14 mouse cellular contexts compared by ENCODE assay signal in genomic region chr4:138739136-138739851, GRCm38 (mm10). TPM values are rescaled to one million over a fixed set of nuclear protein-coding genes. Genes with fewer than 3 reads are reported as not detected.
DNase-seq lines count a peak whose midpoint lies in the region; ATAC-seq and TF ChIP-seq lines count a peak whose summit lies in the region.
"Had no signal": no experiment of that assay in that cellular context is flagged by ENCODE, and none has a peak within 500 bp of the region (broad histone marks: within the 10 kb centered on the region; RNA-seq: fewer than 3 reads in every experiment).

No protein-coding gene starts in this region.

- H3K9ac ChIP-seq in hindbrain, embryonic 11.5 days (ENCODE audit: low read depth, low read length): no peak overlapping the region
- H3K9ac ChIP-seq in hindbrain, embryonic 16.5 days (ENCODE audit: low read depth, low read length): no peak overlapping the region
- no peak overlapping the region for H3K9ac ChIP-seq in midbrain, embryonic 16.5 days (ENCODE audit: low read depth, low read length)
- H3K9ac ChIP-seq in midbrain, postnatal 0 days (replicated peaks; ENCODE audit: low read length, poor library complexity, severe bottlenecking): no peak overlapping the region
- H3K9ac ChIP-seq in intestine, embryonic 15.5 days: no peak overlapping the region
- H3K9ac ChIP-seq: limb, embryonic 13.5 days had no signal

- no peaks in the 10 kb centered on the region for H3K4me1 ChIP-seq in hindbrain, embryonic 11.5 days (replicated peaks; ENCODE audit: control insufficient read depth, insufficient read depth, low read length)
- peaks cover 4% of the 10 kb centered on the region for H3K4me1 ChIP-seq in hindbrain, embryonic 16.5 days (ENCODE audit: control insufficient read depth, insufficient read depth, low read depth, low read length)
- peaks cover 49% of the 10 kb centered on the region for H3K4me1 ChIP-seq in midbrain, embryonic 10.5 days
- H3K4me1 ChIP-seq in midbrain, embryonic 16.5 days (ENCODE audit: control insufficient read depth, insufficient read depth, low read length): peaks cover 9% of the 10 kb centered on the region
- peaks cover 7% of the 10 kb centered on the region; the same call in 1 of the 2 replicates for H3K4me1 ChIP-seq in midbrain, postnatal 0 days (ENCODE audit: insufficient read depth, low read length)
- peaks cover 10% of the 10 kb centered on the region; the same call in 1 of the 2 replicates for H3K4me1 ChIP-seq in intestine, embryonic 15.5 days (replicated peaks)

- 19% methylated on average over 7 of the region's 7 CpGs for WGBS in hindbrain, embryonic 11.5 days
- WGBS in hindbrain, embryonic 16.5 days: 19% methylated on average over 7 of the region's 7 CpGs
- 13% methylated on average over 7 of the region's 7 CpGs for WGBS in midbrain, embryonic 10.5 days
- WGBS in midbrain, embryonic 16.5 days: 11% methylated on average over 7 of the region's 7 CpGs
- WGBS in midbrain, postnatal 0 days: 12% methylated on average over 7 of the region's 7 CpGs
- WGBS in intestine, embryonic 15.5 days: 25% methylated on average over 7 of the region's 7 CpGs

- peak; percentile 38 for DNase-seq in hindbrain, embryonic 11.5 days (ENCODE audit: low spot score)
- DNase-seq in midbrain, embryonic 10.5 days (ENCODE audit: low spot score): peak; percentile 41
- DNase-seq in embryo, embryonic 11 days: peak; percentile 52
- peak; percentile 36 for DNase-seq in midbrain, postnatal 0 days (ENCODE audit: low spot score)
- no peak for DNase-seq in spleen, postnatal 4 days (ENCODE audit: low spot score in 2 of 2)
- DNase-seq: kidney, adult 11 months; thymus, postnatal 25 days had no signal

- TF ChIP-seq CTCF in midbrain, postnatal 0 days (IDR thresholded peaks at IDR 0.05): no peak

- H3K36me3 ChIP-seq in hindbrain, embryonic 11.5 days (ENCODE audit: control insufficient read depth, insufficient read depth, low read length): no peaks in the 10 kb centered on the region
- no peaks in the 10 kb centered on the region for H3K36me3 ChIP-seq in hindbrain, embryonic 16.5 days (ENCODE audit: control insufficient read depth, insufficient read depth, low read length)
- no peaks in the 10 kb centered on the region for H3K36me3 ChIP-seq in midbrain, embryonic 10.5 days
- no peaks in the 10 kb centered on the region for H3K36me3 ChIP-seq in midbrain, embryonic 16.5 days (ENCODE audit: control insufficient read depth, insufficient read depth, low read length)
- H3K36me3 ChIP-seq in midbrain, postnatal 0 days (ENCODE audit: insufficient read depth, low read length): no peaks in the 10 kb centered on the region
- no peaks in the 10 kb centered on the region for H3K36me3 ChIP-seq in intestine, embryonic 15.5 days
- H3K36me3 ChIP-seq: limb, embryonic 13.5 days had no signal

- H3K27ac ChIP-seq in hindbrain, embryonic 11.5 days (ENCODE audit: low read depth, low read length): no peak overlapping the region
- no peak overlapping the region for H3K27ac ChIP-seq in hindbrain, embryonic 16.5 days (ENCODE audit: low read depth, low read length)
- peak overlapping the region; percentile 71 for H3K27ac ChIP-seq in midbrain, embryonic 10.5 days (replicated peaks)
- no peak overlapping the region for H3K27ac ChIP-seq in midbrain, embryonic 16.5 days (ENCODE audit: low read length)
- H3K27ac ChIP-seq in midbrain, postnatal 0 days (ENCODE audit: low read depth, low read length): no peak overlapping the region
- no peak overlapping the region for H3K27ac ChIP-seq in intestine, embryonic 15.5 days
- H3K27ac ChIP-seq: limb, embryonic 13.5 days; macrophage had no signal

- no peaks in the 10 kb centered on the region for H3K27me3 ChIP-seq in hindbrain, embryonic 11.5 days (ENCODE audit: control insufficient read depth, insufficient read depth, low read length)
- H3K27me3 ChIP-seq in hindbrain, embryonic 16.5 days (replicated peaks; ENCODE audit: control insufficient read depth, insufficient read depth, low read length): no peaks in the 10 kb centered on the region
- no peaks in the 10 kb centered on the region for H3K27me3 ChIP-seq in midbrain, embryonic 10.5 days (ENCODE audit: low read depth, poor library complexity, severe bottlenecking)
- no peaks in the 10 kb centered on the region for H3K27me3 ChIP-seq in midbrain, embryonic 16.5 days (ENCODE audit: control insufficient read depth, insufficient read depth, low read depth, low read length)
- H3K27me3 ChIP-seq in midbrain, postnatal 0 days (ENCODE audit: insufficient read depth, low read length): no peaks in the 10 kb centered on the region
- no peaks in the 10 kb centered on the region for H3K27me3 ChIP-seq in intestine, embryonic 15.5 days (replicated peaks)
- H3K27me3 ChIP-seq: limb, embryonic 13.5 days had no signal

- H3K9me3 ChIP-seq in hindbrain, embryonic 11.5 days (ENCODE audit: control insufficient read depth, low read length): no peaks in the 10 kb centered on the region
- H3K9me3 ChIP-seq in hindbrain, embryonic 16.5 days (ENCODE audit: control insufficient read depth, low read length): no peaks in the 10 kb centered on the region
- H3K9me3 ChIP-seq in midbrain, embryonic 10.5 days (replicated peaks): no peaks in the 10 kb centered on the region
- no peaks in the 10 kb centered on the region for H3K9me3 ChIP-seq in midbrain, embryonic 16.5 days (replicated peaks; ENCODE audit: control insufficient read depth, low read length, poor library complexity, severe bottlenecking)
- H3K9me3 ChIP-seq in midbrain, postnatal 0 days (ENCODE audit: low read length): no peaks in the 10 kb centered on the region
- H3K9me3 ChIP-seq in intestine, embryonic 15.5 days: no peaks in the 10 kb centered on the region
- H3K9me3 ChIP-seq: limb, embryonic 13.5 days had no signal

- H3K4me3 ChIP-seq in hindbrain, embryonic 11.5 days (ENCODE audit: low read depth, low read length): no peak overlapping the region
- H3K4me3 ChIP-seq in hindbrain, embryonic 16.5 days (ENCODE audit: low read length): no peak overlapping the region
- H3K4me3 ChIP-seq in midbrain, embryonic 10.5 days: no peak overlapping the region
- H3K4me3 ChIP-seq in midbrain, embryonic 16.5 days (ENCODE audit: low read depth, low read length): no peak overlapping the region
- no peak overlapping the region for H3K4me3 ChIP-seq in midbrain, postnatal 0 days (ENCODE audit: low read depth, low read length)
- no peak overlapping the region for H3K4me3 ChIP-seq in intestine, embryonic 15.5 days (replicated peaks)
- H3K4me3 ChIP-seq: limb, embryonic 13.5 days had no signal

- no peak overlapping the region for H3K4me2 ChIP-seq in hindbrain, embryonic 11.5 days (replicated peaks; ENCODE audit: low read depth, low read length)
- H3K4me2 ChIP-seq in hindbrain, embryonic 16.5 days (ENCODE audit: low read length): no peak overlapping the region
- H3K4me2 ChIP-seq in midbrain, embryonic 16.5 days (ENCODE audit: low read length): no peak overlapping the region
- no peak overlapping the region for H3K4me2 ChIP-seq in midbrain, postnatal 0 days (ENCODE audit: low read depth, low read length, poor library complexity, severe bottlenecking)
- H3K4me2 ChIP-seq in intestine, embryonic 15.5 days (replicated peaks): no peak overlapping the region
- H3K4me2 ChIP-seq: limb, embryonic 13.5 days had no signal

- ATAC-seq in hindbrain, embryonic 11.5 days (ENCODE audit: low FRiP score): no peak
- no peak for ATAC-seq in hindbrain, embryonic 16.5 days
- ATAC-seq in midbrain, embryonic 16.5 days: no peak
- peak; percentile 10; the same call in 1 of the 2 replicates for ATAC-seq in midbrain, postnatal 0 days (ENCODE audit: low FRiP score)
- no peak for ATAC-seq in intestine, embryonic 15.5 days

RNA-seq across cellular contexts. Expression of gene Ubxn10, which starts 2.3 kb away (rescaled TPM):
- 2.8 and 4.3 TPM in 2 replicates for polyA plus RNA-seq in hindbrain, embryonic 11.5 days (2014; fragmentation: Nextera tagmentation; extraction: Ambion mirVana)
- 4.5 and 5.2 TPM in 2 replicates for polyA plus RNA-seq in hindbrain, embryonic 16.5 days (2015; fragmentation: Nextera tagmentation; extraction: Ambion mirVana)
- 1.8 and 2.1 TPM in 2 replicates for polyA plus RNA-seq in midbrain, embryonic 10.5 days (2016; fragmentation: Nextera tagmentation; extraction: Ambion mirVana)
- 4.7 and 5.4 TPM in 2 replicates for polyA plus RNA-seq in midbrain, embryonic 16.5 days (2015; fragmentation: Nextera tagmentation; extraction: Ambion mirVana)
- total RNA-seq in midbrain, postnatal 0 days (2014; rRNA removed): 5.4 and 9.6 TPM in 2 replicates
- polyA plus RNA-seq in midbrain, postnatal 0 days (2015; fragmentation: Nextera tagmentation; extraction: Ambion mirVana): 3.5 and 4.3 TPM in 2 replicates
- 1.3 and 1.7 TPM in 2 replicates for polyA plus RNA-seq in intestine, embryonic 15.5 days (2015; fragmentation: Nextera tagmentation; extraction: Ambion mirVana)
- total RNA-seq: neutrophil, adult 5-6 weeks had no signal
- polyA plus RNA-seq: macrophage had no signal

RNA-seq across cellular contexts. Expression of gene Pla2g2c, which starts 14.7 kb away (rescaled TPM):
- polyA plus RNA-seq in hindbrain, embryonic 11.5 days (2014; fragmentation: Nextera tagmentation; extraction: Ambion mirVana): 0.48 and 0.68 TPM in 2 replicates
- 0.35 and 0.36 TPM in 2 replicates for polyA plus RNA-seq in hindbrain, embryonic 16.5 days (2015; fragmentation: Nextera tagmentation; extraction: Ambion mirVana)
- polyA plus RNA-seq in midbrain, embryonic 10.5 days (2016; fragmentation: Nextera tagmentation; extraction: Ambion mirVana): 0.62 and 0.70 TPM in 2 replicates
- polyA plus RNA-seq in midbrain, embryonic 16.5 days (2015; fragmentation: Nextera tagmentation; extraction: Ambion mirVana): 0.25 and 0.30 TPM in 2 replicates
- 0.44 TPM in 1 of 2 replicates, not detected in the other for total RNA-seq in midbrain, postnatal 0 days (2014; rRNA removed)
- 0.54 and 0.57 TPM in 2 replicates for polyA plus RNA-seq in midbrain, postnatal 0 days (2015; fragmentation: Nextera tagmentation; extraction: Ambion mirVana)
- 0.23 and 0.25 TPM in 2 replicates for polyA plus RNA-seq in intestine, embryonic 15.5 days (2015; fragmentation: Nextera tagmentation; extraction: Ambion mirVana)
- total RNA-seq: neutrophil, adult 5-6 weeks had no signal
- polyA plus RNA-seq: macrophage had no signal

RNA-seq across cellular contexts. Expression of gene Pla2g2f, which starts 18.1 kb away (rescaled TPM):
- 0.12 TPM in 1 of 2 replicates, not detected in the other for polyA plus RNA-seq in hindbrain, embryonic 11.5 days (2014; fragmentation: Nextera tagmentation; extraction: Ambion mirVana)
- polyA plus RNA-seq in hindbrain, embryonic 16.5 days (2015; fragmentation: Nextera tagmentation; extraction: Ambion mirVana): 0.06 TPM in 1 of 2 replicates, not detected in the other
- polyA plus RNA-seq in midbrain, embryonic 10.5 days (2016; fragmentation: Nextera tagmentation; extraction: Ambion mirVana): 0.47 and 0.62 TPM in 2 replicates
- polyA plus RNA-seq in midbrain, embryonic 16.5 days (2015; fragmentation: Nextera tagmentation; extraction: Ambion mirVana): 0.11 TPM in 1 of 2 replicates, not detected in the other
- 0.33 and 1.9 TPM in 2 replicates for total RNA-seq in midbrain, postnatal 0 days (2014; rRNA removed)
- polyA plus RNA-seq in midbrain, postnatal 0 days (2015; fragmentation: Nextera tagmentation; extraction: Ambion mirVana): 0.06 TPM in 1 of 2 replicates, not detected in the other
- polyA plus RNA-seq in intestine, embryonic 15.5 days (2015; fragmentation: Nextera tagmentation; extraction: Ambion mirVana): 1.5 and 2.6 TPM in 2 replicates
- total RNA-seq: neutrophil, adult 5-6 weeks had no signal
- polyA plus RNA-seq: heart, embryonic 14.5 days; macrophage had no signal

RNA-seq across cellular contexts. Expression of gene Pla2g2d, which starts 36.2 kb away (rescaled TPM):
- polyA plus RNA-seq in hindbrain, embryonic 11.5 days (2014; fragmentation: Nextera tagmentation; extraction: Ambion mirVana): 0.84 and 1.5 TPM in 2 replicates
- 0.61 and 0.76 TPM in 2 replicates for polyA plus RNA-seq in hindbrain, embryonic 16.5 days (2015; fragmentation: Nextera tagmentation; extraction: Ambion mirVana)
- 0.56 and 0.78 TPM in 2 replicates for polyA plus RNA-seq in midbrain, embryonic 10.5 days (2016; fragmentation: Nextera tagmentation; extraction: Ambion mirVana)
- 0.20 TPM in 1 of 2 replicates, not detected in the other for polyA plus RNA-seq in midbrain, embryonic 16.5 days (2015; fragmentation: Nextera tagmentation; extraction: Ambion mirVana)
- total RNA-seq in midbrain, postnatal 0 days (2014; rRNA removed): 0.47 TPM in 1 of 2 replicates, not detected in the other
- 0.38 and 0.52 TPM in 2 replicates for polyA plus RNA-seq in midbrain, postnatal 0 days (2015; fragmentation: Nextera tagmentation; extraction: Ambion mirVana)
- 0.92 and 0.99 TPM in 2 replicates for polyA plus RNA-seq in intestine, embryonic 15.5 days (2015; fragmentation: Nextera tagmentation; extraction: Ambion mirVana)
- total RNA-seq: neutrophil, adult 5-6 weeks had no signal
- polyA plus RNA-seq: heart, embryonic 14.5 days; macrophage had no signal

Comparison
In these comparisons a context has a peak if more than half of its experiments do, and no peak if none do; other contexts are left out.
1. DNase-seq: peak in hindbrain, embryonic 11.5 days (single experiment), midbrain, embryonic 10.5 days (single experiment), embryo, embryonic 11 days (single experiment) and midbrain, postnatal 0 days (single experiment); none in spleen, postnatal 4 days (0 of 2).